Mouse (Mus musculus) testis, adult 2 months (tissue): ENCODE results near the gene Nop9.

Experiments used
- CTCF ChIP-seq: fragments of 200-500 bp; IDR thresholded peaks from 2 replicates; pipeline ENCODE4 v1.5.1; 2012; ENCODE audit warnings: low read depth, mild to moderate bottlenecking, inconsistent platforms, low read length, moderate library complexity; ENCODE audit not compliant: control insufficient read depth, insufficient read depth, insufficient replicate concordance
- POLR2A ChIP-seq: fragments of 200-500 bp; IDR thresholded peaks from 2 replicates; pipeline ENCODE4 v1.6.1; 2012; ENCODE audit warnings: low read depth, mild to moderate bottlenecking, inconsistent platforms, low read length, moderate library complexity; ENCODE audit not compliant: control insufficient read depth

DNA sequence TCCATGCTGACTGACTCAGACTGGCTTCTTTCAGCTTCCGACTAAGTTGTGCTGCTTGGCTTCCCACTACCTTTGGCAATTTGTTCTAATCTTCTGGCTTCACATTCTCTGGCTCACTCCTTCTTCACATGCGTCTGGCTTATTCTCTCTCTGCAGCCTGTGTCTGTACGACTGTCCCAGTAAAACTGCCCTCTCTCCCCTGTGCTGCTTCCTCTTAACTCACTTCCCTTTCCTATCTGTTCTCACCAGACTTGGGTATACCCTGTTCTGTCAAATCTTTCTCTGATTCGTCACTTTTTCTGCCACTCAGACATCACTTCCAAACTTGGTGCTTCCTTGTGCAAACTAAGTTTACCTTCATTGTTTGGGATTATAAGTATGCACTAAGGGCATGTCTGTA is 48.3 kb upstream of the Nop9 start:
- TF ChIP-seq CTCF: no peak
- no peak for TF ChIP-seq POLR2A
